Mouse (Mus musculus) cerebellum, adult 9-10 months (tissue): ENCODE measurements around the gene Vmn1r59.
"Not testable (repeated sequence)": the region's sequence is repeated elsewhere in the genome, so short reads cannot be mapped to it uniquely, and the experiment has no call there.

Experiments
- DNase-seq: peaks from one replicate; pipeline ENCODE4 v3.0.0; 2022

Gene Vmn1r59

DNA sequence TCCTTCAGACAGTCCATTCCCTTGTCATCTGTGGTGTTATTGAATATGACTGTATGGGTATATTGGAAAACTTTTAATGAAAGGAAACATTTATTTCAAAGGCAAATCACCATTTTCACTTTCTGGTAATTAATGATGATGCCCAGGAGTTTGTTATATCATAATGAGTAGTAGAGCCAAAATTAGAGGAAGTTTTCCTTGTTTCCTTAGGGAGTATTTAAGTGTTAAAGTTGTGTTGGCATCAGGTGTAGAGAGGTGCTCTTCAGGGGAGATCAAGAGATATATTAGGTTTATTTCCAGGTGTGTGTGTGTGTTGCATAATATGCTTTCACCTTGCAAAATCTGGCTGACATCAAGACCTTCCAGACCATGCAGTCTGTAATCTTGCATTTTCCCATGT, at the start of gene Vmn1r59:
Gene Vmn1r59, minus strand, starts transcription at position 101 of the 400 bp plus-strand sequence.
- no peak for DNase-seq

DNA sequence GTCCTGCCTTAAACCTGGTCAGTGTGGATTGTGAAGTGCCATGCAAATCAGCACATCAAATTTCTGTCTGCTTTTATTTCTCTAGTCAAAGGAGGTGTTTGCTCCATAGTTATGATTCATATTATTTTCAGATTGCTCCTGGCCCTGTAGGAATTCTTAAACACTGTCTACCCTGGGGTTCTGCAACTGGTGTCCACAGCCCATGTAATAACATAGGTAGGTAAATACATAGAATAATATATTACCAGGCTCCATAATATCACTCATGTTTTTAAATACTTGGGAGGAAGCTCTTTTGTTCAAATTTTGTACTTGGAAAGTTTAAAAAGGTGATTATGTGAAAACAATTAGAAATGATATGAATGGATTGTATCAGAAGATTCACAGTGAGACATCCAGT, 37.3 kb upstream of the Vmn1r59 start, which contains the start of gene Vmn2r28:
Gene Vmn2r28, minus strand, starts transcription at position 101 of the 400 bp plus-strand sequence.
- DNase-seq = not testable (repeated sequence)

DNA sequence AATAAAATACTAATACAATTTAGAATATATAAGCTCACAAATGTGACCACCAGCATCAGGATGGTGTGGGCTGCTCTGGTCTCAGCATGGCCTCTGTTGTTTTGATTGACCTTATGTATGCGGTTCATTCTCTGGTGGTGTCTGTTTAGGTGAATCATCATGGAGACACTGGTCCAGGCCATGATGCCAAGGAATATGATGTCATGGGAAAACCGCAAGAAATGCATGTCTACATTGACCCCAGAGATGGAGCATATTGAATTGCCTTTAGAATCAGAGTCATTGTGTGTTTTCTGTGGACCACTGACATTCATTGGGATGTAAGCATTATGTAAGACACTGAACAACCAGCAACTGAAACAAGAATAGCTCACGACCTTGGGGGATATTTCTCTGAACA, 2.6 kb downstream of the Vmn1r59 start:
- DNase-seq = not testable (repeated sequence)

DNA sequence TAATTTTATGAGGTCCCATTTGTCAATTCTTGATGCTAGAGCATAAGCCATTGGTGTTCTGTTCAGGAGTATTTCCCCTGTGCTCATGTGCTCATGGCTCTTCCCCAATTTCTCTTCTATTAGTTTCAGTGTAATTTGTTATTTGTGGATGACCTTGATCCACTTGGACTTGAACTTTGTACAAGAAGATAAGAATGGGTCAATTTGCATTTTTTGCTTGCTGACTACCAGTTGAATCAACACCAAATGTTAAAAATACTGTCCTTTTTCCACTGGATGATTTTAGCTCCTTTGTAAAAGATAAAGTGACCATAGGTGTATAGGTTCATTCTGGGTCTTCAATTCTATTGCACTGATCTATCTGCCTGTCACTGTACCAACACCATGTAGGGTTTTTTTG, 7.9 kb downstream of the Vmn1r59 start:
- DNase-seq = no peak

DNA sequence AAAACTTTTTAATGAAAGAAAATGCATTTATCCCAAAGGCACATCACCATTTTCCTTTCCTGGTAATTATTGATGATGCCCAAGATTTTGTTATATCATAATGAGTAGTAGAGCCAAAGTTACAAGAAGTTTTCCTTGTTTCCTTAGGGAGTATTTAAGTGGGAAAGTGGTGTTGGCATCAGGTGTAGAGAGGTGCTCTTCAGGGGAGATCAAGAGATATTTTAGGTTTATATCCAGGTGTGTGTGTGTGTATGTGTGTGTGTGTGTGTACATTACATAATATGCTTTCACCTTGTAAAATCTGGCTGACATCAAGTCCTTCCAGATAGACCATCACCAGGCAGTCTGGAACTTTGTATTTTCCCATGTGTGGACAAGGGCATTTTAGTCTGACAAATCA, 43.3 kb downstream of the Vmn1r59 start, which contains the start of gene Vmn1r58:
Gene Vmn1r58, minus strand, starts transcription at position 101 of the 400 bp plus-strand sequence.
- not testable (repeated sequence) for DNase-seq

DNA sequence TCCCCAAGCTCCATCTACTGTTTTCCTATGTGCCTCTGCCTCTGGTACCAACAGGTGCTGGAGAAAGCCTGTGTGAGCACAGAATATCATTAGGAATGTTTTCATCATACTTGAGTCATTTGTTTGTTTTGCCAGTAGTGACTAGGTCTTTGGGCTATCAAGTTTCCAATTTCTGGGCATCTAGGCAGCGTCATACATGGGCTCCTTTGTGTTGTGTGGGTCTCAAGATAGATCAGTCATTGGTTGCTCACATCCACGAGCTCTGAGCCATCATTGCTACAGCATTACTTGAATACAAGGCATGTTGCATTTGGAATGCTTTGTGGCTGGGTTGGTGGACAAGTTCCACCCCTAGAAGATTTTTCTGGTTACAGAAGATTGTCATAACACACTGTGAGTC, 50.4 kb downstream of the Vmn1r59 start:
- no peak for DNase-seq
